In the genomic region with DNA sequence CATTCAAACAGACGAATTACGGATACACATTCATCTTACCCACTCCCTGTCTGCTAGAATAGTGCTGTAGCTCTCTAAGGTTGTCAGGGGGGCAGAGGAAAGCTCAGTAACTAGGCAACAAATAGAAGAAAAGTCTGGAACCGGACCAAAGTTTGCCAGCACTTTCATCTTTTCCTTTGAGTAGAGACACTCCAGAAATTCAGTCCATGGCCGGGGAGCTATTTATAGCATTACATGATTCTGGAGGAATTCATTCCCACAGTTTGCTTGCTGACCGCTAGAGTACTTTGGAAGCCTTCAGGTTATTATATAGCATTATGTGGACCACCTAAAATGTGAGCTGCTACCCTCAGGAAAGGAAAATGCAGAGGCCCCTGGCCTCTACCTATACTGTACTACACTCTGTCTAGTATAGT, we compare ENCODE assay signal across 8 mouse cellular contexts. TPM values are rescaled to one million over a fixed set of nuclear protein-coding genes. Genes with fewer than 3 reads are reported as not detected.
A peak's percentile ranks its signal among the peaks of the same experiment; 100 is the strongest.
DNase-seq lines count a peak whose midpoint lies in the region; ATAC-seq and TF ChIP-seq lines count a peak whose summit lies in the region.
"Had no signal": no experiment of that assay in that cellular context is flagged by ENCODE, and none has a peak within 500 bp of the region (broad histone marks: within the 10 kb centered on the region; RNA-seq: fewer than 3 reads in every experiment).

No protein-coding gene starts in this region.

- H3K36me3 ChIP-seq in forebrain, embryonic 16.5 days (ENCODE audit: control insufficient read depth, insufficient read depth) = no peaks in the 10 kb centered on the region
- no peaks in the 10 kb centered on the region for H3K36me3 ChIP-seq in hindbrain, embryonic 13.5 days
- H3K36me3 ChIP-seq in neural tube, embryonic 13.5 days = no peaks in the 10 kb centered on the region

- peak; percentile 74 for ATAC-seq in forebrain, embryonic 16.5 days
- peak; percentile 75 for ATAC-seq in hindbrain, embryonic 13.5 days (ENCODE audit: low FRiP score)
- ATAC-seq in neural tube, embryonic 13.5 days (ENCODE audit: low read depth) = peak; percentile 74

- no peak overlapping the region for H3K4me2 ChIP-seq in forebrain, embryonic 16.5 days (ENCODE audit: low read length)
- no peak overlapping the region for H3K4me2 ChIP-seq in hindbrain, embryonic 13.5 days
- no peak overlapping the region for H3K4me2 ChIP-seq in neural tube, embryonic 13.5 days

- WGBS in forebrain, embryonic 16.5 days = 14% methylated on average over 5 of the region's 5 CpGs
- 31% methylated on average over 5 of the region's 5 CpGs for WGBS in hindbrain, embryonic 13.5 days
- 25% methylated on average over 5 of the region's 5 CpGs for whole genome bisulfite sequencing in neural tube, embryonic 13.5 days

- H3K27me3 ChIP-seq in forebrain, embryonic 16.5 days (replicated peaks; ENCODE audit: control insufficient read depth, insufficient read depth, low read length) = no peaks in the 10 kb centered on the region
- no peaks in the 10 kb centered on the region for H3K27me3 ChIP-seq in hindbrain, embryonic 13.5 days
- no peaks in the 10 kb centered on the region for H3K27me3 ChIP-seq in neural tube, embryonic 13.5 days

- H3K27ac ChIP-seq in layer of hippocampus, adult 2 months = peak overlapping the region; percentile 56; the same call in 1 of the 2 replicates
- peak overlapping the region; percentile 20; the same call in 1 of the 2 replicates for H3K27ac ChIP-seq in forebrain, embryonic 16.5 days (ENCODE audit: low read length)
- peak overlapping the region; percentile 20; the same call in 1 of the 2 replicates for H3K27ac ChIP-seq in hindbrain, embryonic 13.5 days
- H3K27ac ChIP-seq in neural tube, embryonic 13.5 days (replicated peaks) = peak overlapping the region; percentile 34; the same call in 1 of the 2 replicates
- H3K27ac ChIP-seq: liver, embryonic 14.5 days had no signal

- no peak overlapping the region for H3K9ac ChIP-seq in forebrain, embryonic 16.5 days (replicated peaks; ENCODE audit: low read depth, low read length)
- no peak overlapping the region for H3K9ac ChIP-seq in hindbrain, embryonic 13.5 days
- no peak overlapping the region for H3K9ac ChIP-seq in neural tube, embryonic 13.5 days
- H3K9ac ChIP-seq: liver, embryonic 14.5 days had no signal

- H3K4me3 ChIP-seq in layer of hippocampus, adult 2 months = no peak overlapping the region
- no peak overlapping the region for H3K4me3 ChIP-seq in forebrain, embryonic 16.5 days (replicated peaks; ENCODE audit: low read length)
- H3K4me3 ChIP-seq in hindbrain, embryonic 13.5 days = no peak overlapping the region
- H3K4me3 ChIP-seq in neural tube, embryonic 13.5 days = no peak overlapping the region

- no peaks in the 10 kb centered on the region for H3K9me3 ChIP-seq in forebrain, embryonic 16.5 days (ENCODE audit: control insufficient read depth, low read length)
- no peaks in the 10 kb centered on the region for H3K9me3 ChIP-seq in hindbrain, embryonic 13.5 days
- no peaks in the 10 kb centered on the region for H3K9me3 ChIP-seq in neural tube, embryonic 13.5 days

- peak; percentile 35 for TF ChIP-seq CTCF in layer of hippocampus, adult 2 months (conservative IDR thresholded peaks at IDR 0.05)

- DNase-seq in layer of hippocampus, adult 2 months (ENCODE audit: low spot score in 2 of 2) = no peak
- no peak for DNase-seq in layer of hippocampus, adult 9-10 months (ENCODE audit: low spot score)
- no peak for DNase-seq in retina, postnatal 1 day
- no peak for DNase-seq in layer of hippocampus, postnatal 10 days (ENCODE audit: low spot score in 2 of 2)

- H3K4me1 ChIP-seq in forebrain, embryonic 16.5 days (replicated peaks; ENCODE audit: control insufficient read depth, insufficient read depth, low read length) = peaks cover 11% of the 10 kb centered on the region
- H3K4me1 ChIP-seq in hindbrain, embryonic 13.5 days (replicated peaks) = peaks cover 14% of the 10 kb centered on the region
- H3K4me1 ChIP-seq in neural tube, embryonic 13.5 days (replicated peaks) = peaks cover 32% of the 10 kb centered on the region

RNA-seq across cellular contexts. Expression of gene Camk2d, which starts 43.0 kb away (rescaled TPM):
- total RNA-seq in layer of hippocampus, adult 2 months (2021) = 10 to 100 TPM; 35.5 to 36.4 TPM
- 30.2 and 40.6 TPM in 2 replicates for polyA plus RNA-seq in forebrain, embryonic 16.5 days (2015; fragmentation: Nextera tagmentation; extraction: Ambion mirVana)
- 43.1 and 44.8 TPM in 2 replicates for polyA plus RNA-seq in hindbrain, embryonic 13.5 days (2015; fragmentation: Nextera tagmentation; extraction: Ambion mirVana)
- 60.4 and 66.7 TPM in 2 replicates for polyA plus RNA-seq in neural tube, embryonic 13.5 days (2015; fragmentation: Nextera tagmentation; extraction: Ambion mirVana)
- total RNA-seq in layer of hippocampus, postnatal 10 days (2021) = 10 to 100 TPM; 67.3 to 73.7 TPM
